Mouse (Mus musculus) neural tube, embryonic 11.5 days (tissue): Measurements from ENCODE around the gene Hoxb2. TPM values are rescaled to one million over a fixed set of nuclear protein-coding genes. Genes with fewer than 3 reads are reported as not detected.
A peak's percentile ranks its signal among the peaks of the same experiment; 100 is the strongest.

Experiments
- microRNA counts: library from miRNA; unstranded; fragments of <30 nt; microRNA quantifications from one replicate; lab custom pipeline; 2015
- microRNA-seq: library from miRNA; unstranded; fragments of <30 nt; microRNA quantifications from one replicate; pipeline ENCODE4, GENCODE M21; 2016
- polyA plus RNA-seq: library from polyadenylated mRNA; unstranded; fragments of >200 nt; fragmentation: Nextera tagmentation; extraction: Ambion mirVana; gene quantifications from 2 replicates; pipeline ENCODE4 v1.2.1, GENCODE M21; 2014

Gene Hoxb2
- polyA plus RNA-seq, 1 experiment from 2014 or later = 89.0 TPM

MicroRNAs within 50 kb of the gene (microRNA counts, 519-probe panel; counts per million panel counts)
- microRNA mmu-miR-10a (lab: Ali Mortazavi, UCI) = 6,493 counts per million, percentile 98 among the panel's probes with 10 or more counts

Small RNA genes lying within 50 kb of the gene (microRNA-seq; reads per million reads assigned to microRNA genes)
- gene Mir10a = 176,342 reads per million, percentile 100 among the genes with 10 or more reads in this experiment

Other genes starting within 250 kb of the Hoxb2 start
- gene Calcoco2, start 238.6 kb upstream of the Hoxb2 start, polyA plus RNA-seq = not detected in 2 replicates
- not detected in 2 replicates for gene Ttll6, start 216.7 kb upstream of the Hoxb2 start, polyA plus RNA-seq
- 0.33 and 0.35 TPM in 2 replicates for gene Hoxb13, start 156.2 kb upstream of the Hoxb2 start, polyA plus RNA-seq
- gene Hoxb9, start 79.1 kb upstream of the Hoxb2 start, polyA plus RNA-seq = 60.7 and 67.9 TPM in 2 replicates
- 27.9 and 28.2 TPM in 2 replicates for gene Hoxb8, start 68.6 kb upstream of the Hoxb2 start, polyA plus RNA-seq
- 65.5 and 65.9 TPM in 2 replicates for gene Hoxb7, start 63.9 kb upstream of the Hoxb2 start, polyA plus RNA-seq
- gene Hoxb6, start 58.0 kb upstream of the Hoxb2 start, polyA plus RNA-seq = 81.4 and 87.2 TPM in 2 replicates
- gene Hoxb5, start 47.2 kb upstream of the Hoxb2 start, polyA plus RNA-seq = 49.0 and 49.1 TPM in 2 replicates
- gene Hoxb4, start 32.3 kb upstream of the Hoxb2 start, polyA plus RNA-seq = 3.1 and 3.8 TPM in 2 replicates
- gene Hoxb3, start 27.2 kb upstream of the Hoxb2 start, polyA plus RNA-seq = 10.3 and 14.2 TPM in 2 replicates
- 15.7 and 17.2 TPM in 2 replicates for gene Hoxb1, start 15.2 kb downstream of the Hoxb2 start, polyA plus RNA-seq
- gene Skap1, start 114.1 kb downstream of the Hoxb2 start, polyA plus RNA-seq = 1.8 and 2.1 TPM in 2 replicates